Mouse (Mus musculus) cerebellum, postnatal 4 days (tissue): Measurements from ENCODE around the gene Tekt5.

Experiments used
- DNase-seq, 2 experiments: peaks; one replicate each; pipeline ENCODE4 v3.0.0; 2022; ENCODE audit warnings: low spot score in 2 of 2, mixed read lengths in 1 of 2

The Tekt5 gene

DNA sequence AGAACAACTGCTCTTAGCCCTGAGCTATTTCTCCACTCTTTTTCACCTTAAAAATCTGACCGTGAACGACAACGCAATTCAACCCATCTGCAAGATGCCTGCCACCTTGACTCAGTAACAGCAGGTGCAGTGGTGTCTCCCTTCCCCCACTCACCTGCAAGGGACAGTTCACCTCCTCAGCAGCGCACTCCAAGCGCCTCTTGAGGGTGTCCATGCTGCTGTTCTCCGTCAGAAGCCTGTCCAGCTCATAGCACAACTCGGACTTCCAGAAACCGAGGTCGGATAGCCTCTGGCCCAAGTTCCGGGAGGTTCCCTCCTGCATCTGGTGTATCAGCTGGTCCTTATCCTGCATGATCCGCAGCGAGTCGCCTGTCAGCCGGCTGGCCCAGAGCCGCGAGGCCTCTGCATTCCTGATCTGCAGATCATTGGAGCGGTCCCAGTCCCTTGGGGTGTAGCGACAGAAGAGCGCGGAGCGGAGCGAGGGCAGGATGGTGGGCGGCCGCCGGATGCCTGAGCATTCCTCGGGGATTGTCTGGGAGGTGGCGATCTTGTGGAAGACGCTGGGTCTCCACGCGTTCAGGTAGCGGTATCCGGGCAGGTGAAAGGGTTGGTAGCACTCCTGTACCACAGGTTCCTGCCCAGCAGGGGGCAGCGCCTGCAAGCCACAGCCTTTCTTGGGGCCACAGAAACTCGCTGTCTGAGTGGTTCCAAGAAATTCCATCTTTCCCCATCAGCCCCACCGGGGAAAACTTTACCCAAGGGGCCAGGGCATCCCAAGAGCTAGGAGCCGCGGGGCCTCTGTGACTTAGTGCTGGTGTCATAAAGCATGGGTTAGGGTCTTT lies at the start of gene Tekt5:
TSS of gene Tekt5 (minus strand) at position 792 of the 842 bp plus-strand sequence.
- peak in 1 of 2 experiments; percentile 38 for DNase-seq

DNA sequence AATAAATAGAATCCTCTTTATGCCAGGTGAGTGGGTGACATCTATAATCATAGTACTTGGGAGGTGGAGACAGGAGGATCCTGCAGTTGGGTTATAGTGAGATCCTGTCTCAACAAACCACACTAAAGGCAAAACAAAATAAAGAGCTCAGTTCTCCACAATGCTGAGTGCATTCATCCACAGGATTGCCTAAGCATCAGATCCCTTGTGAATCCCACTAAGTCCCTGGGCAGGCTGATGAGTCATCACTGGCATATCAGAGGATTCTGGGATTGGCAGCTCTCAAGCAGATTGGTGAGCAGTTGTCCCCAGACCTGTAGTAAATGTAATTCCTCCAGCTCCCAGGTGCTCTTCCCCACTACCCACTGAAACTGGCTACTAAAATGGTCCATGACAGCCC lies 48.4 kb upstream of the Tekt5 start:
- DNase-seq: no peak

DNA sequence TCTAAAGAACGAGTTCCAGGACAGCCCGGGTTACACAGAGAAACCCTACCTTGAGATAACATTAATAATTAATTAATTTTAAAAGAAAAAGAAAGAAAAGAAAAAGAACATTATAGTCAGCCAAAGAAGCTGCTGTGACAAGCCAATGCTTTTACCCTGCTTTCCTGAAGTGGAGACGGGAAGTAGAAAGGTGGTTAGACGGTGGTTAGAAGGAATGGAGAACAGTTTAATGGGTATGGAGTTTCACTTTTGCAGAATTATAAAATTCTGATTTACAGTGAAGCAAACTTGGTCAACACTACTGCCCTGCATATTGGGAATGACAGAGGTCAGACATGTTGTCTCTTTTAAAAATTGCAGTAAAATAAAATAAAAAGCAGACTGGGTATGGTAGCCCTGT lies 46.5 kb upstream of the Tekt5 start:
- no peak for DNase-seq

DNA sequence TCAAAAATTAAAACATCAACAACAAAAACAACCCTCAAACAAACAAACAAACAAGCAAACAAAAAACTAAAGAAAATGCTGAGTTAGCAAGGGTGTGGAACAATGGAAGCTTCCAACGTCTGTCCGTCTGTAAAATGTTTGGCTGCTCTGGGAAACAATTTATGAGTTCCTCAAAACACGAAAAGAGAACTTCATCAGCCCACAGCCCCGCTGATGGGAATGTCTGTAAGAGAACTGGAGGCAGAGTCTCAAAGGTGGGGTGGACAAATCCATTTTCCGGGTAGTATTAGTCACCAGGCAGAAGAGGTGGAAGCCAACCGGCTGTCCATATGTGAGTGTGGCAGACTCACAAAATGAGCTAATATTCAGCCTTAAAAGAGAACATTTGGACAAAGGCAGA lies 46.0 kb upstream of the Tekt5 start:
- no peak for DNase-seq

DNA sequence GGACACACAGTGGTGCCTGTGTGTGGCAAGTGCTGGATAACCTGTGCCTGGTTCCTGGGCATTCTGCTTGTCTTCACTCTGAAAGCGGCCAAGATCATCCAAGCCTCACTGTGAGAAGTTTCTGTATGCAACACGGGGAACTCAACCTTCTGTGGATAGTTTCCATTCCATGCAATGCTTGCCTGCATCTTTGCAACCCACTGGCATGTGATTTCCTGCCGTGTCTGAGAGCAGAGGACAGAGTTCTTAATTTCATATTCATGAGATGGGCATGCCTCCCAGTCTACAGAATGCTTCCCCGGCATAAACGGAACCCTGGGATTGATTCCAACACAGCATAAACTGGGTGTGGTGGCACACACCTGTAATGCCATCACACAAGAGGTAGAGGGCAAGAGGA lies 42.8 kb upstream of the Tekt5 start:
- DNase-seq: no peak

DNA sequence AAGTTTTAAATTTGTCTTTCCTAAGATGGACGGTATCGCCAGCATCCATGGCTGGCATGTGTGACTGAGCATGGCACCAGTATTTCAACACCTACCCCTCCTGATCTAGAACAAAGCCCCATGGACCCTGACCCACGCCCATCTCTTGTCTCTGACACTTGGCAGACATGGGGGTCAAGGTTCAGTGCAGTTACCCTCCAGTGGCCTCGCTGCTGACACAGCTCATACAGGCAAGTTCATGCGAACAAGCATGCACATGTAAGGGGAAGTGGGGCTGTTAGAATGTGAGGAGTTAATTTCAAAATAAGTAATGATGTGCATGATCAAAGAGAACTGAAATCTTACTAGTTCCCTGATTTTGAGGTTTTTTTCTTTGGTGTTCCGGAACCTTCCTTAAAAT lies 40.9 kb upstream of the Tekt5 start:
- no peak for DNase-seq

DNA sequence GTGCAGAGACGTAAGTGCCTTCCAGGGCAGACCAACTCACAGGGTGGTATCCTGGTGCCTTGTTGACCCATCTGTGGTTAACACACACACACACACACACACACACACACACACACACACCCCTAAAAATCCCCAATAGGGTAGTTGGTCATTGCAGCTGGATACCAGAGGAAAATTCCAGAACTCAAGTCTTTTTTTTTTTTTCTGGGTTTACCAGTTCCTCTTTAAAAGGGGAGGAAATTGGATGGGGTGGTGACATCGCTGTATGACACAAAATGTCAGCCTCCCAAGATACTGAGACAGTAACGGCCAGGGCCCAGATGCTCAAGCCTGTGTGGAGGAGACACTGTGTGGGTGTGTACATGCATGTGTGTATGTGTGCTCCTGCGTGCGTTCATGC lies 38.1 kb upstream of the Tekt5 start:
- no peak for DNase-seq

DNA sequence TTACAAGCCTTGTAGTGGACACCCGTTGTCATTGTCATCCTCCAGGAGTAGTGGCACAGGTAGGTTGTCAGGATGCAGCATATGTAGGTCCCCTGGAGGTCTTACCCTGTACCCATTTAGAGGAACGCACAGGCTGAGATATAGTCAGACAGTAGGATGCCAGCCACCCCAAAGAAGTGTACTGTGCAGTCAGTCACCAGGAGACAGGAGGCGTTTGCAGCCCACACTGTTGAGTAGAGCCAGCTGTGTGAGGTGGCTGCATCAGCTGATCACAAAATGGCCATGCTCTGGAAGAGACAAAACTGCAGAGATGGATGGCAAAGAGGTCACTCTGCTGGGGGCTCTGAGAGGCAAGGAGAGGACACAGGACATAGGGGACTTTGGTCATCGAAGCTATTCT lies 37.1 kb upstream of the Tekt5 start:
- DNase-seq: no peak

DNA sequence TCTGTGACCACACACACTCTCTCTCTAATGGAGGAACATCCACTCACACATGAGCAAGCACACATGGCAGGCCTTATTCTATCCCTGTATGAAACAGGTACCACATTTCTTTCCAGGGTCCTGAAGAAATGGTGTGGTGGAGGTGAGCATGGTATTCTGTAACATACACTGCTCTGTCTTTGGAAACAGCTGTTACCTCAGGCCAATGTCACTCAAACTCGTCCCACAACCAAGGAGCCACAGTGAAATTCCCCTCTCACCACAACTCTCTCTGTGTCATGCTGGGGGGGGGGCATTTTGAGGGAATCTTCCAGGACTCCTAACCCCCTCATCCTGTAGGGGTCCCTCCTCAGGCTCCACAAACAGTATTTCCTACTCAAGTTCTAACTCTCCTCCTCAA lies 36.6 kb upstream of the Tekt5 start:
- DNase-seq: no peak

DNA sequence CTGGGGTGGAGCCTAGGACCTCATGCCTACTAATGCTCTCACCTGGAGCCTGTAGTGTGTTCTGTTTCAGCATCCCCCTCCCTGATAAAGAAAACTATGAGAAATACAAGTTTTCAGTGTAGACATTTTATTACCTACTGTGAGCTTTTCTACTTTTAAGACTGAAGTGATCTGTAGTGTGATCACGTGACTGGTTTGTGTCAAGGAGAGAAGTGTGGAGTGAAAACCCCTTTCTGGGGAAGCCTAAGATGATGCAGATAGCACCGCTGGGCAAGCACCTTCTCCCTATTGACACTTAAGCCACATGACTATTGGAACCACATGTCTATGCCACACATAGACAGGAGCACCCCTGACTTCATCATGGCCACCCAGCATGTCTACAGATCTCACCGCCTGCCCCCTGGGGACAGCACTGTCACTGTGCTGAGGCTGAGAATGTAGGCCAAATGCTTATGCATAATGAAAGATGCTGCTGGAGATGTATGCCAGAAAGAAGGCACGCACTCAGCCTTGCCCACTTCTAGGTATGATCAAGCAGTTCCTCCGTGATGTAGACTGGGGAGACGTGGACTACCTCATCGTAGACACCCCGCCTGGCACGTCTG lies 25.3 kb upstream of the Tekt5 start:
- DNase-seq: no peak

DNA sequence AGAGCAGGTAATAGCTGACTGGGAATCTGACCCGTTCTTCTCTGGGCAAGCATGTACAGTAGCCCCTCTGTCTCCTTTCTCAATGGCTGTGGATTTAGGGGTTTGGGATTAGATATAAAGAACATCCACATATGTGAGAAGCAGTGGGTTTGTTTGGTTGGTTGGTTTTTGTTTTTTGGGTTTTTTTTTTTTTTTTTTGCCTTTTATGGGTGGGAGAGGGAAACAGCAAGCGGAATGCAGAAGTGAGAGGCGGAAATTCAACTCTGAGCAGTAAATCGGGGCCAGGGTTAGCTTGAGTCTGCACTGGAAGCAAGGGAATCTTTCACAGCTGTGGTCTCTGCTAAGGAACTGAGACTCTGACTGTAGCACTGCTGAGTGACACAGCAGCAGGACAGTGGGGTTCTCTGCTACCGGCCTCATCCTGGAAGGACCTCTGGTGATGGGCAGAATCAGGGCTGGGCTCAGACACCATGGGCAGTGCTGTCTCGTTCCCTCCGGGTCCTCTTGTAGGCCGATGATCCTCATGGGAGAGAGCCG lies 22.5 kb upstream of the Tekt5 start:
- no peak for DNase-seq

DNA sequence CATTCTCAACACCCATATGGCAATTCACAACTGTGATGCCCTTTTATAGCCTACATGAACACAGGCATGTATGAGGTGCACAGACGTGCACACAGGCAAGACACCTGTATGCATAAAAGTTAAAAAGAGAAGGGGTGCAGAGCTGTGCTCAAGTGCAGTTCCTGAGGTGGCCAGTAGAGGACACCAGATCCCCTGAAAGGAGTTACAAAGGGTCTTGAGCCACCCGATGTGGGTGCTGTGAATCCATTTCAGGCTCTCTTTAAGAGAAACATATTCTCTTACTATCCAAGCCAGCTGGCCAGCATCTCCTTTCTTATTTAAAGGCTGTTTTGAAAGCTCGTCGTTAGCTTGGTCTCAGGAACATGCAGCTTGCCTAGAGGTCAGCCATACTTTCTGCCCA lies 21.6 kb upstream of the Tekt5 start:
- no peak for DNase-seq

DNA sequence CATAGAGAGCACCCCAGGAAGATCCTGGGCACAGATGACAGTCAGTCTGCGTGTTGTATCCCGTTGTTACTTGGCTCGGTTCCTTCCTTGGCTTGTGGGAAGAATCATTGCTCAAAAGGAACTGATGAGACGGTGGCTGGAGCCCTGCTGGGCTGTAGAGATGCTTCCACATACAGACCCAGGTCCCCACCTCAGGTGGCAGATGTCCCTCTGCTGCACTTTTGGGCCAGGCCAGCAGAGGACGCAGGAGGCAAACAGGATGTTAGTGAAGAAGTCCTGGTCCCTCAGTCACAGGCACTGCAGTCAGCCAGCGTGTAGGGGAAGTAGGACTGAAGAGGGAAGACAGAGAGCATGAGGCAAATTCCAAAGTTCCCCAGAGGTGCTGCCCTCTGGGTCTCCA lies 20.7 kb upstream of the Tekt5 start:
- DNase-seq: peak; percentile 39 to 56

DNA sequence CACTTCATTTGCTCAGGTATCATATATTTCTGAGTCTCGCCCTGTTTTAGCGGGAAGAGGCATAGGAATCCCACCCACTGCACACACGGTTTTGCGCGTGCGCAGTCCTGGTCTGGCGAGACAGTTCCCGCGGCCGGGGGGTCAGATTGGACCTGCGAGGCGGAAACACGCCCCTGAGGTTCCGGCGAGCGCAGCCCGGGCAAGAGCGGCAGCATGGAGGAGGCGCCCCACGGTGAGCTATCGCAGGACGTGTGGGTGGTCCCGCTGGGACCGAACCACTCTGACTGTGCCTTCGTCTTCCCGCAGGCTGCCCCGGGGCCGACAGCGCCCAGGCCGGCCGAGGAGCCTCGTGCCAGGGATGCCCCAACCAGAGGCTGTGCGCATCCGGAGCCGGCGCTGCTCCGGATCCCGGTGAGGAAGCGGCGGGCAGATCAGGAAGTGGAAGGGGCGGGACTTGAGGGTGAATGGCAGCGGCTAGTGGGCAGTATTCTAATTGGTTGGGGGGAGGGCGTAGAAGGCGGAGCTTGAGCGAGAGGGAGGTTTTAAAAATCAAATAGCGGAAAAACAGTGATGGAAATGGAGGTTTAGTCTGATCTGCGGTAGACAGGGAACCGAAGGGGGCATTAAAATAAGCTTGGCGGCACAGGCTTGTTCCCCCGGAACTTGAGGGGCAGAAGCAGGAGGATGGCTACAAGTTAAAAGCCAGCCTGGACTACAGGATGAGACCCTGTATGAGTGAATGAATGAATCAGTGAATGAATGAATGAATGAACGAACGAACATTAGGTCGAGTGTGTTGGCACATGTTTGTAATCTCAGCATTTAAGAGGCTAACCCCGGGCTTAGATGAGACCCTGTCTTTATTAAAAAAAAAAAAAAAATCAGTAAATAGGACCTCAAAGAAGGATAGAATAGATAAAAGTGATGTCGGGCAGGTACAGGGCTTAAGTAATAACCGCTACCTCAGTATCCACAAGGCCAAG lies 16.8 kb upstream of the Tekt5 start, which contains the start of gene Nubp1:
TSS of gene Nubp1 (plus strand) at position 185 of the 983 bp plus-strand sequence.
- peak; percentile 74 to 89 for DNase-seq

DNA sequence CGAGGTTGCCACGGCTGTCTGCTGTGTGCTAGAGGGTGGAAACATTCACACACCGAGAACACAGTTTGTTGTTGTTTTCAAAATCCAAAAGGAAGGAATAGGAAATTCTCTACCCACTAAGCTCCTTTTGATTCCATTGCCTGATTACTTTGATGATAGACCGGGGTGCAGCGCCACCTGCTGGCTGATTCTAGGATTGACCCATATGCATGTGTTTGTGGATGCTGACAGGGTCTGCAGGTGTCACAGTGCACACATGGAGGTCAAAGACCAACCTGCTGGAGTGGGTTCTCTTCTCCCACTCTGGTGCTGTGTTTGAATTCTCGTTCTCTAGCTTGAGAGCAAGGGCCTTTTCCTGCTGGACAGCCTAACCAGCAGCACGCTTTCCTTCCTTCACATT lies 3.9 kb upstream of the Tekt5 start:
- DNase-seq: peak; percentile 89 to 91

DNA sequence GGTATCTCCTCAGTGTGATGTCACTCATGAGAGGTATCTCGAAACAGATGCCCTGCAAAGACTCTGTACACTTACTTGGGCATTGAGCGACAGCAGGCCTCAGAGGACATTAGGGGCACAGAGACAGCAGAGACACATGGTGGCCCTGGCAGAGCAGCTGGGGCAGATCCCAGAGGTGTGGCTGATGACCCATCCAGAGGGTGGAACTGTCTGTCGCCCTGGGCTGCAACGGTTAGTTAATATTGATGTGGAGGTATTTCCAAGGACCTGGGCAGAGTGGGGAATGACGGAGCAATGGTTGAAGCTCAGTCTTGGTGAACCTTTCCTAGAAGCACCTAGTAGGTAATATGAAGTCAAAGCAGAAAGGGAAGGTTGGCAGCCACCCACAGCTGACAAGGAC lies 3.5 kb upstream of the Tekt5 start:
- DNase-seq: no peak

DNA sequence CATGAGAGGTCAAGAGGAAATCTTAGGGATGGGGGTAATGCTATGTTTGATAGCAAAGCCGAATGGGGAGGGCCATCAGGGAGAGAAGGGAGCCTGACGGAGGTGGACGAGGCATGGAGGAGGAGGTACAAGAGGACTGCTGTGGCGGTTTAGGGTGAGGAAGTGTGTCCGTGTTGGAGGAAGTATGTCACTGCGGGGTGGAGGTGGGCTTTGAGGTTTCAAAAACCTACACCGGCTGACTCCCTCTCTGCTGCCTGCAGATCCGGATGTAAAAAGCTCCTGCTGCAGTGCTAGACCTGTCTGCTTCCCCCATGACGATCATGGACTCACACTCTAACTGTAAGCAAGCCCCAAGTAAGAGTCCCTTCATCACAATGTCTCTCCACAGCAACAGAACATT lies 2.7 kb downstream of the Tekt5 start:
- DNase-seq: no peak

DNA sequence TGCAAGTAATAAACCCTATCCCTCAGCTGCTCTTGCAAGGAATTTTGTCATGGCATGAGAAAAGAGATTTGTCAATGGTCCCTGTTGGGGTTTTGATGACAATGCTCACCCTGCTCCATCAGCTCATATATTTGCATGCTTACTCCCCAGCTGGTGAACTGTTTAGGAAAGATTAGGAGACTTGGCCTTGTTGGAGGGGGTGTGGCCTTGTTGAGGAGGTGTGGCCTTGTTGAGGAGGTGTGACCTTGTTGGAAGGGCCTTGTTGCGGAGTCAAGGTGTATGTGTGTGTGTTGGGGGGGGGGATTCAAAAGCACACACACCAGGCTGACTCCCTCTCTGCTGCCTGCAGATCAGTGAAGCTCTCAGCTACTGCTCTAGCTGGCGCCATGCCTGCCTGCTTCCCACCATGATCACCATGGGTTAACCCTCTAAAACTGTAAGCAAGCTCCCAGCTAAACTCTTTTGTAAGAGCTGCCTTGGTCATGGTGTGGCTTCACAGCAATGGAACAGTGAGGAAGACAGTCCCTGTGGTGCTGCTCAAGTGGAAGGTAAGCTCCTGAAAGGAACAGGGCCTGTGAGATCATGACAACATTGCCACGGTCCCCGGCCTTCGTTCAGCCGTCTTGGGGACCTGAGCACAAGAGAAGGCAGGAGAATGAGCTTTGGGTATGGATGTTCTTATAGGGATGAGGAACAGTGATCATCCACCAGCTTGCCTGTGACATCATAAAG lies 6.5 kb downstream of the Tekt5 start:
- DNase-seq: no peak

DNA sequence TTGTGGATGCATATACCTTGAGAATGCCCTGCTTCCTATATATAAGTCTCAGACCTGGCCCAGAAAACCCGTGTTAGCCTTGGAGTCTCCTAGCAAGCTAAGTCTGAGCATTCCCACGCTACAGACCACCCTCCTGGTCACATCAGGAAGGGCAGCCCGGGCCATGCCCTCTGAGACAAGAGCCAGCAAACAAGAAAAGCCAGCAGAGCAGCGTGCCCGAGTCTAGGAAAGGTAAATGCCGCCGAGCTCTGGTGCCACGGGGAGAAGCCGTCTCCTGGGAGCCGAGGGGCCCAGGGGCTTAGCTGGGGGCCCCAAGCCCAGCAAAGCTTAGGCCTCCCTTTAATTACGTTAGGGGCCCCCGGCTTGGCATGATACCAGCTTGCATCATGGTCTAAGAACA lies 10.0 kb downstream of the Tekt5 start:
- DNase-seq: no peak

DNA sequence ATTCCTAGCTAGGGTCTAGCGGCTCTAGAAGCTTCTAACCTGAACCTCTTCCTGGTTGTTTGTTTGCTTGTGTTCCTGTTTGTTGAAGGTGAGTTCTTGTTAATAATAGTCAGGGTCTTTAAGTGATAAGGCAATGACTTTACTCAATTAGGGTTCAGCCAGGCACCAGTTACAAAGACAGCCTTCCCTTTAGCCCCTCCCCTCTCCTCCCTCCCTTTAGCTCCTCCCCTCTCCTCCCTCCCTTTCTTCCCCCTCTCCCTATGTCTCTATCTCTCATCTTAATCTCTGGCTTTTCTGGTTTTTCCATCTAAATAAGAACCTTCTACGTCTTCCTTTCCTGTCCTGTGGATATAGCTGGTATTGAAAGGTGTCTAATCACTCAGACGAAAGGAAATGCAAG lies 10.7 kb downstream of the Tekt5 start:
- DNase-seq: no peak

DNA sequence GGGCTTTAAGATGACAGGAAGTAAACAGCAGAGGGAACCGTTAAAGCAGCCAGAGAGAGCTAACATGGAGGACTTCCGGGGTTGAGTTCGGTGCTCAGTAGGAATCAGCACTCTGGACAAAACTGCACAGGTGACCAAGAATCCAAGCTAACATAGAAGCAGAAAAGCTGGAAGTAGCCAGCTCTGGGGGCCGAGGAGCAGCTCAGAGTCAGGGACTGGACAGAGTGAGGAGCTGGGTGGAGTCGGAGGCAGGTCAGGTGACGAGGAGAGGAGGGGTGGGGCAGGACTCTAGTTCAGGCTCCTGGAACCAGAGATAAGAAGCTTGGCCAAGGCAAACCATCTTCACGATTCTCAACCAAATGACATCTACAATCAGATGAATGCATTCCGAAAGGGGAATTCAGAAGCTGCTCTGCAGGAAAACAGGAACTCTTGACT lies 11.2 kb downstream of the Tekt5 start:
- no peak for DNase-seq
